Mouse (Mus musculus): Measurements from ENCODE around the gene Gm17349. TPM values are rescaled to one million over a fixed set of nuclear protein-coding genes. Genes with fewer than 3 reads are reported as not detected.

Gene Gm17349
- total RNA-seq, 2 experiments from 2014 or later, result not detected

DNA sequence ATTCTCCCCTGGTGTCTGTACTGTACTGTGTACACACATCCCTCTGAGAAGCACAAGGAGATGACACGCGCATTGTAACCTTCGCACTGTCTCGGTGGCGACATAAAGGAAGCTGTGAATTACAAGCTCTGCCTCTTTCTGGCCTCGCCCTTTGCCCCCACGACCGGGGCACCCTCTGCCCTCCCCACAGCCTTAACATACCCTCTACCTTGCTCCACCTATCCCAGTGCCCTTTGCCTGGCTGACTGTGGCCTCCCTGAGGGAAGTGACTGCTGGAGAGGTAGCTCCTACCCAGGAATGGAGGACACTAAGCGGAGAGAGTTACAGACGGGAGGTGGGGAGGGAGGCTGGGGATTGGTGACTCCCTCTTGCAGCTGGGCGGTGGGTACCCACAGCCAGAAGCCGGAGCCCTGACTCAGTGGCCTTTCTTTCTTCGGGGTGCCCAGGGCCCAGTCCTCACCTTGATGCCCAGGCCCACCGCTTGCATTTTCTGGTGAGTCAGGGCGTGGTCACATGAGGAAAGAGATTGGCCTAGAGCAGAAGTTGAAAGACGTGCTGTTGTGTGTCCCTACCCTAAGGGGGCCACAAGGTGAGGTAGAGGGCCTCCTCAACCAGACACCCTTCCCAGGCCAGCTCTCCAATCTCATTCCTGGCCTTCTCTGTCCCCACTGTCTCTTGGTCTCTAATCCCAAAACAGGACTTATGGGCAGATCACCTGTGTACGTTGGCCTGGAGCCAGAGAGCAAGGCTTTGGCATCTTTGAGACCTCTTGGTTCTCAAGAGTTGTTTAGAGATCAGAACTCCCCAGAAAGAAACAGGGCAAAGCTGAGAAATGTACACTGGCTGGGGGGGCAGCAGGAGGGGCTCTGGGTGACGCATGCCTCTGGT lies 4.8 kb downstream of the Gm17349 start:
- no peak for ATAC-seq (ENCODE audit: poor library complexity, severe bottlenecking)

DNA sequence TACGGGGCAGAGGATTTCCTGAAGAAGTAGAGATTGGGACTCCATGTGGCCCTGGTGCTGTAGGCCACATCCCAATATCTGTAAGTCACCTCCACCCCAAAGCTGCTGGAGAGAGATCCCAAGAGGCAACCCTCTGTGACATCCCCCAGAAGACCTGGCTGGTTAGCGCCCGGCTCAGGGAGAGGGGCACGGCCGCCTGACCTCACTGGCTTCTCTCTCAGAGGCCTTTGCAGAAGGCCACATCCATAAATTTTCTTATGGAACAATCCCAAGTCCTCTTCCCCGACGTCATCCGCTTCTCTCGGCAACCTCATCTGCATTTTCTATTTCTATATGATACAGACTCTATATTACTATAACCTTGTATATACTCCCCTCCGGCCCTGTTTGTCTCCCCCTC lies 5.6 kb downstream of the Gm17349 start:
- no peak for ATAC-seq (ENCODE audit: poor library complexity, severe bottlenecking)

DNA sequence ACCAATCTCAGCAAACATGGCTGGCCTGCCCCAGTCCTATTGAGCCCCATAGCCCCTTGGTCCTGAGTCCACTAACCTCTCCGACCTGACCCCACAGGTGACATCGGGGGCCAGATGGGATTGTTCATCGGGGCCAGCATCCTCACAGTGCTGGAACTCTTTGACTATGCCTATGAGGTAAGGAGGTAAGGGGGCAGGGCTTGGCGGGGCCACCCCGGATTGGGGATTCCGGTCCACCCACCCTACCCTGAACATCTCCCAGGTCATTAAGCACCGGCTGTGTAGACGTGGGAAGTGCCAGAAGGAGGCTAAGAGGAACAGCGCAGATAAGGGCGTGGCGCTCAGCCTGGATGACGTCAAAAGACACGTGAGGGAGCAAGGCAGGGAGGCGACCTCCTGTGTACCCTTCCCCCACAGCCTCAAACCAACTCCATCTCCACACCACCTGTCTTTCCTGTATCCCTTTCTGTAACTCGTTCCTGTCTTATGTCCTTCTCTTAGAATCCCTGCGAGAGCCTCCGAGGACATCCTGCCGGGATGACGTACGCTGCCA lies 6.7 kb downstream of the Gm17349 start:
- ATAC-seq (ENCODE audit: poor library complexity, severe bottlenecking), result 0 out of 2 replicates have a peak, but pooled peaks have one; percentile 22

DNA sequence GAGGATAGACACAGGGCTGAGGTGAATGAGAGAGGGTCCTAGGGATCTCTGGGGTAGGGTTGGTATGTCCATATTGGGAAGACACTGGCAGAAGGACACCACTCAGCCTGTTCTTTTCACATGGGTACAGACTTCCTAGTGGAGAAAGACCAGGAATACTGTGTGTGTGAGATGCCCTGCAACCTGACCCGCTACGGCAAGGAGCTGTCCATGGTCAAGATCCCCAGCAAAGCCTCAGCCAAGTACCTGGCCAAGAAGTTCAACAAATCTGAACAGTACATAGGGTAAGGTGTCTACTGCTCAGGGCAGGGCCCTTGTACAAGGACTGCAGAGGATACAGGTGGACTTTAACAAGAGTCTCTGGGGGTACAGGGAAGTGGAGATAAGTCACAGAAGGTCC lies 8.0 kb downstream of the Gm17349 start:
- no peak for ATAC-seq (ENCODE audit: poor library complexity, severe bottlenecking)

DNA sequence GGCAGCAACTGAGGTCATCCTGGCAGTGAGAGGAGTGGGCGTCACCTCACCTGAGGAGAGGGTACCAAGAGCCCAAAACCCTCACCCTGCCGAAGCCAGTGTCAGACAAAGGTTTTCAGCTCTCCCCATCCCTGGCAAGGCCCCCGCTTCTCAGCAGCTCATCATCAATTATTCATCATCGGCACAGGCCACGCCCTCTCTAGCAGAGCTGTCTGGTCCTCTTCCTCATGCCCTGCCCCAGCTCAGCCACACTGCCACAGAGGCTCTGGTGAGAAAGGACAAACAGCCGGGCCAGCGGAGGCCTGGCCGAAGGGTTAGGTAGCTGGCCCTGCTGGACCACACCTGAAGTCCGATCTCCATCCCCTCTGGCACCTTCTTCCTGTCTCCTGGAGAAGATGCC lies 13.3 kb downstream of the Gm17349 start:
- ATAC-seq (ENCODE audit: poor library complexity, severe bottlenecking), result no peak

DNA sequence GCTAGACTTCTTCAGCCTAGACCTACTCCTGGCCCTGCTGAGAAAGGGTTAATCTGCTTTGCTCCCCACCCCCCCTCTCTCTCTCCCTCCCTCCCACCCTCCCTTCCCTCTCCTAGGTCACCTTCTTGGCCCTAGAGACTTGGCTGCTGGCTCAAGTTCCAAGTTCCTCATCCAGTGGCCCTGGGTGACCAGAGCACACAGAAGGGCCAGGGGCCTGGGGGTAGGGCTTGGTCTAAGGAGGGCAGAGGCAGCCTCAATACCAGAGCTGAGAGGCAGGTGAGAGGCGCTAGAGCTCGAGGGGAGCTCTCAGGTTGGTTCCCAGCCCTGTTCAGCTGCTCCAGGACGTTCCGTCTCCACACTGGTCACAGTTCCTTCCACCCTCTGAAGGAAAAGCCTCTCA lies 14.4 kb downstream of the Gm17349 start:
- no peak for ATAC-seq (ENCODE audit: poor library complexity, severe bottlenecking)

DNA sequence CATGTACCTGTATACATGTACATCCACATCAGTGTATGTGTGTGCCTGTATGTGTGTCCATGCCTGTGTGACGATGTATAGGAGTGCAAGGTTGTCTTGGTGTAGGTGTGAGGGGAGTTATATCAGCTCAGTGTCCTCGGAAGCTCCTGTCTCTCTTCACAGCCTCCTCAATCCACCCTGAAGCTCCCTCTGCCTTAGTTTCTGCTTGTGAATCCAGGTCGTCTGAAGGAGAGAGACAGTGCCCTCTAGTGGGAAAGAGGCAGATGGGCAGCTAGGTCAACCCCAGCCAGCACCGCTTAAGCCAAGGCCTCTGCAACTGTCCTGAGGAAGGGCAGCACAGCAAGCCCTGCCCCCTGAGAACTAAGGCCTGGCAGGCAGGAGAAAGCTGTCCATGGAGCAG lies 16.6 kb downstream of the Gm17349 start:
- peak; percentile 93 for ATAC-seq (ENCODE audit: poor library complexity, severe bottlenecking)

DNA sequence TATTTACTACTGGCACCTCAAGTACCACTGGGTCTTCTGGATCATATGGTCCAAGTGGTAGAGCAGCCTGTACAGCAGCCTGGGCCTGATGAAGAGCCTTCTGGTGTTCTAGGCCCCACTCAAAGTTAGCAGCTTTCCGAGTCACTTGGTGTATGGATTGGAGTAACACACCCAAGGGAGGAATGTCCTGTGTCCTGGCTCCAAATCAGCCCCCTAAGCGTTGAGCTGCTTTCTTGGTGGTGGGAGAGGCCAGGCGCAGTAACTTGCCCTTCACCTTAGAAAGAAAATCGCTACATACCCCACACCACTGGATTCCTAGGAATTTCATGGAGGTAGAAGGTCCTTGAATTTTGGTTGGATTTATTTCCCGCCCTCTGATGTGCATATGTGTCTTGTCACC lies 21.1 kb downstream of the Gm17349 start:
- no peak for ATAC-seq (ENCODE audit: poor library complexity, severe bottlenecking)

DNA sequence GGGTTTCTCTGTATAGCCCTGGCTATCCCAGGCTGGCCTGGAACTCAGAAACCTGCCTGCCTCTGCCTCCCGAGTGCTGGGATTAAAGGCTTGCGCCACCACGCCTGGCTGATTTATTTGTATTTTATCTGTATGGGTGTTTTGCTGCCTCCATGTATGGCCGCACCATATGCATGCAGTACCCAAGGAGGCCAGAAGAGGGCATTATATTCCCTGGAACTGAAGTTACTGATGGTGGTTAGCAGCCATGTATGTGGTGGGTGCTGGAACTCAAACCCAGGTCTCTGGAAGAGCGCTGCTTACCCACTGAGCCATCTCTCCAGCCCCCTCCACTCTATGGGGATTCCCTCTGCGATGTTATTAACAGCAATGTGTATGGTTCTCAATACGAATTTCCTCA lies 22.4 kb downstream of the Gm17349 start:
- peak; percentile 52 for ATAC-seq (ENCODE audit: poor library complexity, severe bottlenecking)

DNA sequence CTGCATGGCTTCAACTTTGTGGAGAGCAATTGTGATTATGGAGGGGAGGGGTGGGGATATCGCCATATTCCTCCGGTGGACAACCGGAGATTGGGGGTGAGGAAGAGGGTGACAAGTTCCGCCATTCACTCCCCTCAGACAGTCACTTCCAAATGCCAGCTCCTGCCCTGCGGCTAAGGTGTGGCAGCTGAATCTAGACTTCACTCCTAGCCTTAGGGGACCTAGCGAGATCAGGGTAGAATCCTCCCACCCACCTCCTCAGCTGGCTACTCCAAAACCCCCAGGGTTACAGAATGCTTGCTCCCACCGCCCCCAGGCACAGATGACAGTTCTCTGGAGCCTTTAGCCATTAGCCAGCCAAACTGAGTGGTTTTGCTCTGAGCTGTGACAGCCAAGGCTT lies 26.3 kb downstream of the Gm17349 start:
- ATAC-seq (ENCODE audit: poor library complexity, severe bottlenecking), result no peak

DNA sequence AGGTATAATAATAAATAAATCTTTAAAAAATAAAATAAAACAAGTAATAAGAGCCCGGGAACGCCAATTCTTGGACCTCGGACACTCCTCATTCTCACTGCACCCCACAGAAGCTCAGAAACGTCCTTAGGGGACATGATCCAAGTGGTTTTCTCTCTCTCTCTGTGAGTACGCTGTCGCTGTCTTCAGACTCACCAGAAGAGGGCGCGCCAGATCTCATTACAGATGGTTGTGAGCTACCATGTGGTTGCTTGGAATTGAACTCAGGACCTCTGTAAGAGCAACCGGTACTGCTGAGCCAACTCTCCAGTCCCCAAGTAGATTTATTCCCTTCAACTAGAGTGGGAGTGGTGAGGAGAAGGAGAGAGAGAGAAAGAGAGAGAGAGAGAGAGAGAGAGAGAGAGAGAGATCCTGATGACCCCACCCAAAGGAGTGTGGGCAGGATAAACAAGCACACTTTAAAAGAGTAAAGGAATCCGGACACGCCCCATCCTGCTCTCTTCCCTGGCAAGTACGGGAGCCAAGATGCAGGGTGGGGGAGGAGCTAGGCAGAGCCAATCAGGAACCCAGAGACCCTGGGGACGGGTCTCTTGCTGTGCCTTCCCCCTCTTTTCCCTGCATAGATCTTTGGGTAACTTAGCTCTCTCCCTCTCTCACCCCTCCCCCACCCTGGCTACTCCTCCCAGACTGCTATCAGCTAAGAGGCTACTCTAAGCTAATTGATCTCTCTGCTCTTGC lies 27.1 kb downstream of the Gm17349 start:
- ATAC-seq (ENCODE audit: poor library complexity, severe bottlenecking), result no peak

DNA sequence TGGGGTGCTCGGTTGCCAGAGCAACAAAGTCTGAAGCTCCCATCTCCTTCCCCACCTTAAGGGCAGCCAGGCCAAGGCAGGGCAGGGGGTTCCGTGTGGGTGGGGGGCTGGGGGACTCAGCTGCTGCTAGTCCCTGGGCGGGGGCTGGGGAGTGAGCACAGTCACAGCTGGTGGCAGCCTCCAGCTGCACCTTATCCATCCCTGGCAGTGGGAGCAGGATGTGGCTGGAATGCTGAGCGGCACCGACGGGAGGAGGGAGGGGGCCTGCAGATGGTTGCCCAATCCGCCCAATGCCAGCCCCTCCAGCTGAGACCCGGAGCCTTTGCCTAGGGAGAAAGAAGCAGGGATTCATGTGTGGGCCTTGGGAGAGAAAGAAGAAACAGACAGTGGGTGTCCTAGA lies 28.2 kb downstream of the Gm17349 start:
- no peak for ATAC-seq (ENCODE audit: poor library complexity, severe bottlenecking)

DNA sequence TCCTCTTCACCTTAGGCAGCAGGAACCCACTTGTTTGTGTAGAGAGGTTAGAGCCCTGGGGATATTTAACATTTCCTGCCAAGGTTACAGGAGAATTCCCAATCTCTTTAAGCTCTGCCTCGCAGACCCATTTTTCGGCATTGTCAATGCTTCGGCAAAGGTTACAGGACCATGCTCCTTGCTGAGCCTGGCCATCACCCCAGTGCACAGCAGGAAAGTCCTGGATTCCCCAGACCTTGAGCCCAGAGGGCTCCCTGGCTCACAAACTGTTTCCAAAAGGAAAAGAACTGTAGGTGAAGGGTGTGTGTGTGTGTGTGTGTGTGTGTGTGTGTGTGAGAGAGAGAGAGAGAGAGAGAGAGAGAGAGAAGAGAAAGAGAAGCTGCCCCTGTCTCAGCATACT lies 30.4 kb downstream of the Gm17349 start:
- no peak for ATAC-seq (ENCODE audit: poor library complexity, severe bottlenecking)

DNA sequence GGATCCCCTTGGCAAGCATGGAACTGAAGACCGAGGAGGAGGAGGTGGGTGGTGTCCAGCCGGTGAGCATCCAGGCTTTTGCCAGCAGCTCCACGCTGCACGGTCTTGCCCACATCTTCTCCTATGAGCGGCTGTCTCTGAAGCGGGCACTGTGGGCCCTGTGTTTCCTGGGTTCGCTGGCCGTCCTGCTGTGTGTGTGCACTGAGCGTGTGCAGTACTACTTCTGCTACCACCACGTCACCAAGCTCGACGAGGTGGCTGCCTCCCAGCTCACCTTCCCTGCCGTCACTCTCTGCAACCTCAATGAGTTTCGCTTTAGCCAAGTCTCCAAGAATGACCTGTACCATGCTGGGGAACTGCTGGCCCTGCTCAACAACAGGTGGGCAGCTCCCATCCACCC lies 33.5 kb downstream of the Gm17349 start:
- no peak for ATAC-seq (ENCODE audit: poor library complexity, severe bottlenecking)

DNA sequence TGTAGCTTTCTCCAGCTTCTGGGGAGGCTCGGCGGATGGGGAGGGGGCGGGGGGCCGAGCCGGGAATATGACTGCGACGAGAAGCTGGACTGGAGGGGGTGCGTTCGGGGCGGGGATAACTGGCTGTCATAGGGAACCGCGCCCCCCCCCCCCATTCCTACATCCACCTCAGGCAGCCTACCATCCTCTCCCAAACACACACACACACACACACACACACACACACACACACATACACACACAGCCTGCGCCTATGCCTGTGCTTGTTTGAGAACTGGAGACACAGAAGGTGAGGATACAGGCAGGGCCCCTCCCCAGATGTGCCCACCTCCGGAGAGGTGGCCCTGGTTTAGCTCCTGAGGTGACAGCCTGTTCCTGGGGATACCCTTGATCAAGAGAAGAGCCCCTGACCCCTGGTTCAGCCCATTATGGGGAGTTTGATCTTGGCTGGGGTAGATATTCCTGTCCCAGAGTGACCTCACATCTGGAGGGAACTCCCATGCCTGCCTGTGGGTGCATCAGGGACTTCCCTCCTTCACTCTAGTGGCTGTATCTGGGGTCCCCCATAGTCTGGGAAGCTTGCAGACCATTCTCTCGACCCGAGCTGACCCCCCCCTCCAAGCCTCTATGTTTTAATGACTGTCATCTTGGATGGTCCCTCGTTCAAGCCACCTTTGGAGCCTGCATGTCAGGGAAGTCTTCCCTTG lies 34.2 kb downstream of the Gm17349 start:
- ATAC-seq (ENCODE audit: poor library complexity, severe bottlenecking), result no peak

DNA sequence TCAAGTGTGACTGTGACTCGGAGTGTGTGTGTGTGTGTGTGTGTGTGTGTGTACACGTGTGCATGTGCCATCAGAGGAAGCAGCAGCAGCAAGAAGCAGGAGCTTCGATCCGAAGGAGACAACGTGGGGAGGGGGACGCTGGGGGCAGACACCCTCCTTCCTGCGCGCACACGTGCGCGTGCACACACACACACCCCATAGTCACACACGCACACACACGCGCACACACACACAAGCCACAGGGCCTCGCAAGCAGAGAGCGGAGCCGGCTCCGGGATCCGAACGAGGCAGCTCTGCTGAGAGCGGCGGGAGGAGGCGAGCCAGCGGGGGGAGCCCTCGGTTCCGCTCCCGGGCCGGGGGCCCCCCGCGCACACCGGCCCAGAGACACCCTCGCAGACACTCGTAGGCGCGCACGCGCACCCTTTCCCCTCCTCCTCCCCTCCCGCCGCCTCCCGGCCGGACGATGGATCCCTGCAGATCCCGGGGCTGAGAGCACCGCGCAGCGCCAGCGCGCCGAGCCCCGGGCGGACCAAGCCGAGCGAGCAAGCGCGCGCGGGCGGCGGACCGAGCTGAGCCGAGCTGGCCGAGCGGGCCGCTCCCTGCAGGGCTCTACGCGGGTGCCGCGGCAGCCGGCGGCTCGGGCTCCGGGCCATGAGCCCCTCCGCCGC lies 35.0 kb downstream of the Gm17349 start, which contains the start of gene Asic1:
Gene Asic1 (plus strand): TSS at position 215 of the 668 bp plus-strand sequence.
- no peak for ATAC-seq (ENCODE audit: poor library complexity, severe bottlenecking)

DNA sequence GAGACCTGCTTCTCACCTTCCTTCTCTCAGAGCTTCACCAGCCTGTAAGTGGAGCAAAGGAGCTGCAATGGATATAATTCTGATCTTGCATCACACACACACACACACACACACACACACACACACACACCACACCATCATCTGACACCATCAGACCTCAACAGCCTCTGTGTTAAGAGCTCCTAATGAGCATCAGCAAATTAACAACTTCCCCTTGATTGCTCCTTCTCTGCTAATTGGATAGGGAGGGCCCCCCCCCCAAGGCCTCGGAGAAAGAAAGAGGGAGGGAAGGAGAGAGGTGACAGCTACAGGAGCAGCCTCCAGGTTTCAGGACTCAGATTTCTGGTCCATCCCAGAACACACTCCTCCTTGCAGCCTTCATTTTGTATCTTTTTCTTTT lies 35.9 kb downstream of the Gm17349 start:
- ATAC-seq (ENCODE audit: poor library complexity, severe bottlenecking), result no peak

DNA sequence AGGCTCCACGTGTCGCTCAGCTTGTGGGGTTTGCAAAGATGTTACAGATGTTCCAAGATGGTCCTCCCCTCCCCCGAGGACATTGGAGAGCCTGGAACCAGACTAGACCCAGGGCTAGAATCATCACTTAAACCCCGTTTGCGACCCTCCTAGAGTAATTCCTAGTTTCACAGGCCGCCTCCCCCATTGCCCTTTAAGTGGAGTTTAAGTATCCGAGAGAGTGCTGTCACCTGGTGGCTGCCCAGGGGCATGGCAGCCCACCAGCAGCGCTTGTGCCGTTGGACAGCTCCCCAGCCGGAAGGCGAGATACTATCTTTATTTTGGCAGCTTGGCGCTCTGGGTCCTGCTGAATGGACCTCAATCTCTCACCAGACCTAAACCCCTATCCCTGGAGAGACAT lies 36.4 kb downstream of the Gm17349 start:
- ATAC-seq (ENCODE audit: poor library complexity, severe bottlenecking), result peak; percentile 73

DNA sequence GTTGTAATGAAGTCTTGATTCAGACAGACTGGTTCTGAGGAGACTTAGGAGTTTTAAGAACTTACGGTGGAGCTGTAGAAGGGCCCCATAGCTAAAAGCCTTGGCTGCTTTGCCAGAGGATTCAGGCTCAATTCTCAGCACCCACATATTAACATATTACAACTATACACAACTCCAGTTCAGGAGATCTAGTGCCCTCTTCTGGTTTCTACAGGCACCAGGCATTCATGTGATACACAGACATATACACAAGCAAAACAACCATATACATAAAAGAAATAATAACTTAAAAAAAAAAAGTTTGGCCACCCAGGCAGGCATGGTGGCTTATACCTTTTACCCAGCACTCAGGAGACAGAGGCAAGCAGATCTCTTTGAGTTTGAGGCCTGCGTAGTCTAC lies 37.7 kb downstream of the Gm17349 start:
- ATAC-seq (ENCODE audit: poor library complexity, severe bottlenecking), result no peak

DNA sequence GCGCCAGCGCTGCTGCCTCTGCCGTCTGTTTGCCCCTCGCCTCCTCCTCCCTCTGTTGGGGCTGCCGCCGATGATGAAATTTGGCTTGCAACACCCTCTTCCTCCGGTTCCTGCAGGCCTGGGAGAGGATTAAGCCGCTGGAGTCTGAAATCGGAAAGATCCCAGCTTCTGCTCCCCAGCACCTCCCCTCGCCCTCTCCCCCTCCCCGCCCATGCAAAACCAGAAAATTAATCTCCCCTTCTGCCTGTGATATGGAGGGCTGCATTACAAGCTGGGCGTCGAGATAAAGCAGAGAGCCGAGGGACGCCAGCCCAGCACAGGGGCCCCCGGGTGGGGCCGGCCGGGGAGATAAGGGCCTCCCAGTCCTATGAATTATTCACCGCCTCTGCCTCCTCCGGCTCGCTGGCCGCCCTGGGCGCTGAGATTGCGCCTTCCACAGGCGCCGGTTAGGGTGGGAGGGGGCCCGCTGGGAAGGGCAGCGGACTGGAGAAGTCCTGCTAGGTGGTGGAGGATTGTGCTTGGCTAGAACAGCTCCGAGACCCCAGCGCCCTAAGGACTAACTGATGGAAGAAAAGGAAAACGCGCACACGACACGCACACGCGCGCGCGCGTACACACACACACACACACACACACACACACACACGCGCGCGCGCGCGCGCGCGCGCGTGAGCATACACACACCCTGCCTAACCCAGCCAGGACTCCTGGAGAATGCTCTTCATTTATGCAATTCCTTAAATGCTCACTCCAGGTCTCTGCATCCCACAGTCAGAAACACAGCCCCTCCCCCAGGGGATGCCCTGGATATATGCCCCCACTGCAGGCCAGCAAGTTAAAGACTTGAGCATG lies 40.5 kb downstream of the Gm17349 start:
- ATAC-seq (ENCODE audit: poor library complexity, severe bottlenecking), result peak; percentile 88
